Mouse (Mus musculus) right cerebral cortex, adult 2 months (tissue): ENCODE data around the gene Cd40lg.

Source experiments
- DNase-seq, 2 experiments: peaks; one replicate each; pipeline ENCODE4 v3.0.0; 2021 to 2022; ENCODE audit warnings: low spot score in 2 of 2

The Cd40lg gene

DNA sequence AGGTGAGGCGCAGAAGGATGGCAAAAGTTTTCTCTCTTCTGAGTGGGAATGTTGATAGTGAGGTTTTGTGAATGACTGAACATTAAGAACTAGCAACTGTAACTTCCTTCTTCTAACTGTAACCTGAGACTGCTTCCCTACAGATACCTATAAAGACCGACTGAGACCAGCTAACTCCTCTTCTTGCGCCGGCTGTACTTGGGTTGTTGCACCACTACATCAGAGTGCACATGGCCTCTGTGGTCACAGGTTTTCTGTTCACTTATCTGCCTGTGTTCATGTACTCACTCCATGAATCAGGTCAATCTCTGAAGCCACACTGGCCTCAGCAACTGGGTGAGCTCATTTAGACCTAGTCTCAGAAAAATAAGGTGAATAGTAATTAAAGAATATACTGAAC lies 51.6 kb downstream of the Cd40lg start:
- DNase-seq: no peak
